Mouse (Mus musculus): ENCODE measurements at regions not wholly inside any gene's neighbourhood (a gene's known extent, or its start where the extent isn't known, plus 50 kb on each side); places are given as distances from the start of the nearest gene placed in this dataset.

DNA sequence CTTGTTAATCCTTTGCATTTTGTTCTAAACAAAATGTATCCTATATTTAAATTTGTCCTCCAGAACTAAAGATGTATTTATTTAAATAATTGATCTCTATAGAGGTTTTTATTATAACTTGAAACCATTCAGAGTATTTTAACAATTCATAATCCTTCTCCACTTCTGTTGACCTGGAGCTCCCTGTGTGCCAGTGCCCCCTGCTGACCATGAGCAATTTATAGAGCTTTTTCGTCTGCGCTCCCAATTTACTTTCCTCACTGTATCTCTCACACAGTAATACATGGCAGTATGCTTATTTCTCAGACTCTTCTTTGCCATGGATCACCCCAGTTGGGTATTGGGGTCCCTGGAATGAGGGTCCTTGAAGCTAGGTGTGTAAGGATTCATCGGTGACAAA is 747.4 kb downstream of the Adam6a start:
- Histone ChIP-seq H3K4me1 (ENCODE audit: control insufficient read depth in 1 of 2, insufficient read depth in 2 of 2, low read length in 2 of 2) (no peaks in the 10 kb centered on the region), H3K79me2 (ENCODE audit: control insufficient read depth, insufficient read depth, low read length, poor library complexity) (no peaks in the 10 kb centered on the region), H3K27ac (ENCODE audit: control insufficient read depth, low read depth, low read length) (no peak overlapping the region), H3K9me3 (replicated peaks; ENCODE audit: insufficient read depth, low read length) (no peaks in the 10 kb centered on the region), H3K9ac (ENCODE audit: control insufficient read depth, low read depth, low read length, poor library complexity, severe bottlenecking) (no peak overlapping the region), H3K4me3 (ENCODE audit: control insufficient read depth in 1 of 2, insufficient read depth in 1 of 2, low read depth in 2 of 2, low read length in 2 of 2) (no peak overlapping the region), H3K27me3 (ENCODE audit: control insufficient read depth in 1 of 2, insufficient read depth in 2 of 2, low read length in 2 of 2) (no peaks in the 10 kb centered on the region), H3K36me3 (ENCODE audit: control insufficient read depth in 1 of 2, insufficient read depth in 2 of 2, low read length in 2 of 2) (no peaks in the 10 kb centered on the region)
- no peak for DNase-seq (ENCODE audit: low read depth, low spot score)
- TF ChIP-seq BHLHE40 (IDR thresholded peaks at IDR 0.05; ENCODE audit: borderline replicate concordance, low read depth, low read length) (no peak), NRF1 (IDR thresholded peaks at IDR 0.05; ENCODE audit: insufficient read depth, low read depth, low read length, poor library complexity, severe bottlenecking) (no peak), MEF2A (IDR thresholded peaks at IDR 0.05; ENCODE audit: extremely low read depth, insufficient replicate concordance, low read depth, low read length, poor library complexity, severe bottlenecking) (no peak), NELFE (IDR thresholded peaks at IDR 0.05; ENCODE audit: low read depth, low read length) (no peak), HCFC1 (IDR thresholded peaks at IDR 0.05; ENCODE audit: low read depth, low read length) (no peak), SIN3A (IDR thresholded peaks at IDR 0.05; ENCODE audit: low read length) (no peak), TBP (IDR thresholded peaks at IDR 0.05; ENCODE audit: low read depth, low read length) (no peak), ETS1 (IDR thresholded peaks at IDR 0.05; ENCODE audit: low read depth, low read length) (no peak)

- H3K4me1 ChIP-seq (ENCODE audit: control insufficient read depth in 1 of 2, insufficient read depth in 2 of 2, low read length in 2 of 2), result no peaks in the 10 kb centered on the region
- no peak overlapping the region for H3K27ac ChIP-seq (ENCODE audit: control insufficient read depth, low read depth, low read length)
- no peaks in the 10 kb centered on the region for H3K9me3 ChIP-seq (replicated peaks; ENCODE audit: insufficient read depth, low read length)
- no peaks in the 10 kb centered on the region for H3K79me2 ChIP-seq (ENCODE audit: control insufficient read depth, insufficient read depth, low read length, poor library complexity)
- no peak for DNase-seq (ENCODE audit: low read depth, low spot score)
- H3K9ac ChIP-seq (ENCODE audit: control insufficient read depth, low read depth, low read length, poor library complexity, severe bottlenecking), result no peak overlapping the region
- TF ChIP-seq TAL1 (IDR thresholded peaks at IDR 0.05; ENCODE audit: low read length), result no peak
- no peak for TF ChIP-seq GATA1 (IDR thresholded peaks at IDR 0.05; ENCODE audit: low read depth, low read length)
- no peak for TF ChIP-seq USF2 (IDR thresholded peaks at IDR 0.05; ENCODE audit: borderline replicate concordance in 1 of 2, insufficient read depth in 1 of 2, low read depth in 1 of 2, low read length in 2 of 2)
- TF ChIP-seq ZKSCAN1 (IDR thresholded peaks at IDR 0.05; ENCODE audit: low read depth, low read length), result no peak
- no peak for TF ChIP-seq POLR2A (IDR thresholded peaks at IDR 0.05; ENCODE audit: control insufficient read depth in 1 of 2, insufficient read depth in 1 of 2, low read depth in 1 of 2, low read length in 2 of 2, poor library complexity in 1 of 2)
- no peak for TF ChIP-seq MAX (IDR thresholded peaks at IDR 0.05; ENCODE audit: low read length)
- H3K27me3 ChIP-seq (ENCODE audit: control insufficient read depth in 1 of 2, insufficient read depth in 2 of 2, low read length in 2 of 2), result no peaks in the 10 kb centered on the region
- H3K36me3 ChIP-seq (ENCODE audit: control insufficient read depth in 1 of 2, insufficient read depth in 2 of 2, low read length in 2 of 2), result no peaks in the 10 kb centered on the region
- H3K4me3 ChIP-seq (ENCODE audit: control insufficient read depth in 1 of 2, insufficient read depth in 1 of 2, low read depth in 2 of 2, low read length in 2 of 2), result no peak overlapping the region
Measured at GRCm38 (mm10) chr12:114299771-114300170, 756.1 kb downstream of the Adam6a start.

DNA sequence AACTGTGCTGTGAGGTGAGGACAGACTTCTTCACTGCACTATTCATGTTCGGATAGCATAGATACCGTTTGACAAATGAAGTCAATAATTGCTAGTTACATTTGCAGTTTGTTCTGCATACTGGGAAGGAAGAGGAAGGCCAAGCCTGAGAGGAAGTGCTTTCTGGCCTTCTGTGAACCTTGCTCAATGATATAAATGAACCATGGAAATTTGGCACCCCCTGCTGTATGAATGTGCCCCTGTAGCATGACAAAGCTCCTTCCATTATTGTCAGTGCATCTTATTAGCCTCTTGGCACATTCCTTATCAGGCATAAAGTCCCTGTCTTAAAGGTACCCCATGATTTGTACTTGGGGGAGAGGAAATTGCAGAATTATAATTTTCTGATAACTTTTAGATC is 758.0 kb downstream of the Adam6a start:
- H3K27me3 ChIP-seq (ENCODE audit: control insufficient read depth in 1 of 2, insufficient read depth in 2 of 2, low read length in 2 of 2), result no peaks in the 10 kb centered on the region
- no peak overlapping the region for H3K9ac ChIP-seq (ENCODE audit: control insufficient read depth, low read depth, low read length, poor library complexity, severe bottlenecking)
- no peaks in the 10 kb centered on the region for H3K79me2 ChIP-seq (ENCODE audit: control insufficient read depth, insufficient read depth, low read length, poor library complexity)
- DNase-seq (ENCODE audit: low read depth, low spot score), result no peak
- no peaks in the 10 kb centered on the region for H3K9me3 ChIP-seq (replicated peaks; ENCODE audit: insufficient read depth, low read length)
- TF ChIP-seq KAT2A (conservative IDR thresholded peaks at IDR 0.05; ENCODE audit: low read depth, low read length) (no peak), GABPA (IDR thresholded peaks at IDR 0.05; ENCODE audit: low read depth, low read length) (no peak), USF2 (IDR thresholded peaks at IDR 0.05; ENCODE audit: borderline replicate concordance in 1 of 2, insufficient read depth in 1 of 2, low read depth in 1 of 2, low read length in 2 of 2) (no peak), MAFK (IDR thresholded peaks at IDR 0.05; ENCODE audit: borderline replicate concordance, low read depth, low read length) (no peak), E2F4 (IDR thresholded peaks at IDR 0.05; ENCODE audit: borderline replicate concordance, low read depth, low read length) (no peak), POLR2A (IDR thresholded peaks at IDR 0.05; ENCODE audit: control insufficient read depth in 1 of 2, insufficient read depth in 1 of 2, low read depth in 1 of 2, low read length in 2 of 2, poor library complexity in 1 of 2) (no peak), CTCF (IDR thresholded peaks at IDR 0.05 in 2 of 3, conservative IDR thresholded peaks at IDR 0.05 in 1 of 3; ENCODE audit: control insufficient read depth in 1 of 3, insufficient read depth in 1 of 3, low read depth in 2 of 3, low read length in 3 of 3, poor library complexity in 1 of 3, severe bottlenecking in 1 of 3) (no peak), ZC3H11A (IDR thresholded peaks at IDR 0.05; ENCODE audit: low read depth, low read length) (no peak), POLR2AphosphoS5 (IDR thresholded peaks at IDR 0.05; ENCODE audit: borderline replicate concordance, low read depth, low read length) (no peak), MAX (IDR thresholded peaks at IDR 0.05; ENCODE audit: low read length) (no peak)
- no peaks in the 10 kb centered on the region for H3K36me3 ChIP-seq (ENCODE audit: control insufficient read depth in 1 of 2, insufficient read depth in 2 of 2, low read length in 2 of 2)
- no peak overlapping the region for H3K4me3 ChIP-seq (ENCODE audit: control insufficient read depth in 1 of 2, insufficient read depth in 1 of 2, low read depth in 2 of 2, low read length in 2 of 2)
- no peaks in the 10 kb centered on the region for H3K4me1 ChIP-seq (ENCODE audit: control insufficient read depth in 1 of 2, insufficient read depth in 2 of 2, low read length in 2 of 2)
- H3K27ac ChIP-seq (ENCODE audit: control insufficient read depth, low read depth, low read length), result no peak overlapping the region
